Mouse (Mus musculus) G1E (cell line): ENCODE measurements around the gene Macrod2. TPM values are rescaled to one million over a fixed set of nuclear protein-coding genes. Genes with fewer than 3 reads are reported as not detected.

Experiments
- ATAC-seq: 2 replicates; pipeline ENCODE4 v1.8.0; 2016; ENCODE audit warnings: mild to moderate bottlenecking; ENCODE audit not compliant: insufficient number of reproducible peaks, poor library complexity, low FRiP score, severe bottlenecking; ENCODE audit errors: extremely low read depth
- DNase-seq: peaks from one replicate; pipeline ENCODE4 v3.0.0; 2012; ENCODE audit warnings: low spot score
- H3K27me3 ChIP-seq: 2 replicates; pipeline ENCODE4 v1.6.1; 2012; ENCODE audit warnings: mild to moderate bottlenecking, low read length, inconsistent platforms; ENCODE audit not compliant: insufficient read depth
- H3K36me3 ChIP-seq: replicated peaks from 2 replicates; pipeline ENCODE3; 2012; ENCODE audit warnings: mild to moderate bottlenecking, inconsistent platforms
- H3K4me1 ChIP-seq: 2 replicates; pipeline ENCODE4 v1.6.1; 2012; ENCODE audit warnings: low read depth, low read length, inconsistent platforms, mixed read lengths; ENCODE audit not compliant: insufficient read depth
- H3K4me3 ChIP-seq: 2 replicates; pipeline ENCODE4 v1.5.1; 2012; ENCODE audit warnings: low read depth, mild to moderate bottlenecking, inconsistent platforms, low read length, moderate library complexity, mixed read lengths
- H3K9me3 ChIP-seq: replicated peaks from 2 replicates; pipeline ENCODE4 v1.6.1; 2012; ENCODE audit warnings: inconsistent platforms
- CTCF ChIP-seq: IDR thresholded peaks from 2 replicates; pipeline ENCODE4 v1.5.1; 2012; ENCODE audit warnings: low read depth, low read length, inconsistent platforms, mixed read lengths
- GATA1 ChIP-seq: IDR thresholded peaks from 2 replicates; pipeline ENCODE4 v1.6.1; 2012; ENCODE audit warnings: borderline replicate concordance, low read length, inconsistent platforms, mixed read lengths
- GATA2 ChIP-seq: IDR thresholded peaks from 2 replicates; pipeline ENCODE4 v1.6.1; 2012; ENCODE audit warnings: low read depth, low read length, inconsistent platforms, borderline replicate concordance
- POLR2AphosphoS5 ChIP-seq: IDR thresholded peaks from 2 replicates; pipeline ENCODE4 v1.6.1; 2012; ENCODE audit warnings: low read depth, low read length, inconsistent platforms; ENCODE audit not compliant: insufficient replicate concordance
- TAL1 ChIP-seq: conservative IDR thresholded peaks from 2 replicates; pipeline ENCODE4 v1.6.1; 2012; ENCODE audit warnings: low read depth, low read length, inconsistent platforms, mixed read lengths
- polyA plus RNA-seq: library from polyadenylated mRNA; stranded (reverse); fragments of >175 nt; gene quantifications from 2 replicates; pipeline ENCODE4 v1.2.3, GENCODE M21; 2012
- total RNA-seq, 2 experiments: library from RNA; stranded (forward) in 1 of 2; stranded (reverse) in 1 of 2; fragments of 200-1000 nt in 1 of 2; fragments of >200 nt in 1 of 2; fragmentation: Nextera tagmentation in 1 of 2; gene quantifications; 2 replicates each; pipeline ENCODE4 v1.2.3; 2014 to 2017

Macrod2 gene
- total and polyA plus RNA-seq, 3 experiments = 0.38 TPM; not detected in 2

DNA sequence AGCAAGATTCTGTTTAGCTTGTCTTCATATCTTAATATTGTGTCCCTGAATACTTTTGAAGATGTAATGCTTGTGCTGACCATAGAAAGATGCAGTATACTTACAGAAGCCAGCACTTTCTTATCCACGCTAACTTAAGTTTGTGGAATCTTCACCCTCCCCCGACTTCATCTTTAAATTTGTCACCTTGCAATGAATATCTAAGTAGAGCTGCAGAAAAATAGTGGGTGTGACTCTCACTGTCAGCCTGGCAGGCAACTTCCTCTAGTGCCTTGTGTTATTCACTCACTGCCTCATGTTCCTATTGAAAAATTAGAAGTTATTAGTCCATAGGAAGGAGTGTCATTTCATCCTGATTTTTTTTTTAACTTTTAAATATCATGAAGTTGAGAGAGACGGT lies 139.5 kb downstream of the Macrod2 start:
- H3K27me3 ChIP-seq = no peaks in the 10 kb centered on the region
- no peaks in the 10 kb centered on the region for H3K36me3 ChIP-seq
- TF ChIP-seq GATA2 (no peak), CTCF (no peak), POLR2AphosphoS5 (no peak), TAL1 (no peak), GATA1 (no peak)
- ATAC-seq (no peak), DNase-seq (no peak)
- no peaks in the 10 kb centered on the region for H3K9me3 ChIP-seq
- no peaks in the 10 kb centered on the region for H3K4me1 ChIP-seq
- no peak overlapping the region for H3K4me3 ChIP-seq

DNA sequence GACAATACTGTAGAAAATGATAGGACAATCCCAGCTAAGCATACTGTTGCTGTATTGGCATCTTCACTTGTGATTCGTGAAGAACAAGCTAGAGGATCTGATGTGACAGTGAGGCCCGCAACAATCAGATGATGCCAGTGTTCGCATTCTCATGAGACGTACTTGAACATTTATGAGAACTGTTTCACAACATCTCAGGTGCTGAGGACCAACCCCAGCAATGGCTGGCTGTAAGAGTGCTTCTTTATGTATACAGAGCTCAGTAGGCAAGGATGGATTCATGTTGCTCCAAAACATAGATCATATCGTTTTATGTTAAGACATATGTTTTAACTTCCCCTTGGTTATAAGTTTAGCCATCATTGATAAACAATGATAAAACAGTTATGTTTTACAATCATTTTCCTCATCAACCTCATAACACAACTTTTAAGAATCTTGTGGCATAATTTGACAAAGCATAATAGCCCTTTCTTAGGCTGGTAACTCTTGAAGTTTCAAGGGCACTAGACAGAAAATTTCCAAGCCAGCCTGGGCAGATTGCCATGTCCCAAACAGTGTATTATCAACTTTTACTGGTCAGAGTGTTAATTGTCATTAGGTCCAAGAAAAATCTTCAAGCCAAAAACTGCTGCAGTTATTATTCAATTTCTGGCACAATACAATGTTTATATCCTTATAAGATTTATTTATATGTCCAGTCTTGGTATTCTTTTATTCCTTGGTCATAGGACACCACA lies 140.9 kb downstream of the Macrod2 start:
- TF ChIP-seq TAL1 (no peak), GATA1 (no peak), POLR2AphosphoS5 (no peak), GATA2 (no peak), CTCF (no peak)
- no peak for ATAC-seq
- H3K36me3 ChIP-seq = no peaks in the 10 kb centered on the region
- no peak overlapping the region for H3K4me3 ChIP-seq
- DNase-seq = no peak
- H3K9me3 ChIP-seq = no peaks in the 10 kb centered on the region
- H3K4me1 ChIP-seq = no peaks in the 10 kb centered on the region
- no peaks in the 10 kb centered on the region for H3K27me3 ChIP-seq

DNA sequence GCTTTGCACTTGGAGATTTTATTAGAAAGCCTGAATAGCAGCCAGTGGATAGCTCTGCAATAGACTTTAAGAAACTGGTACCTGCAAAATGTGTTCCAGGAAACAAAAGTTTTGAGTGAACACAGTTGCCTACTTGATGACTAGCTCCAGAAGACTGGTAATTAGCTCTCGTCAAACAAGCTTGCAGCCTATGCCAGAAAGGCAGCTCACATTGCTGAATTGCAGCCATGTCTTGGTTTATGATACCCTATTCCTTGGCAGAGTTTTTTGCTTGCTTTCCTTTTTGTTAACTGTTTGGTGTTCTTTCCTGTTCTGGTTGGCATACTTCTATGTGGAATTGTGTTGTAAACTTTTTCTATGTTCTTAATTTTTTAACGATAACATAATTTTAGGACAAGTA lies 154.2 kb downstream of the Macrod2 start:
- Histone ChIP-seq H3K9me3 (no peaks in the 10 kb centered on the region), H3K4me3 (no peak overlapping the region), H3K36me3 (no peaks in the 10 kb centered on the region), H3K4me1 (no peaks in the 10 kb centered on the region), H3K27me3 (no peaks in the 10 kb centered on the region)
- DNase-seq (no peak), ATAC-seq (no peak)
- no peak for TF ChIP-seq GATA1
- TF ChIP-seq GATA2 = no peak
- no peak for TF ChIP-seq POLR2AphosphoS5
- TF ChIP-seq CTCF = no peak
- TF ChIP-seq TAL1 = no peak

DNA sequence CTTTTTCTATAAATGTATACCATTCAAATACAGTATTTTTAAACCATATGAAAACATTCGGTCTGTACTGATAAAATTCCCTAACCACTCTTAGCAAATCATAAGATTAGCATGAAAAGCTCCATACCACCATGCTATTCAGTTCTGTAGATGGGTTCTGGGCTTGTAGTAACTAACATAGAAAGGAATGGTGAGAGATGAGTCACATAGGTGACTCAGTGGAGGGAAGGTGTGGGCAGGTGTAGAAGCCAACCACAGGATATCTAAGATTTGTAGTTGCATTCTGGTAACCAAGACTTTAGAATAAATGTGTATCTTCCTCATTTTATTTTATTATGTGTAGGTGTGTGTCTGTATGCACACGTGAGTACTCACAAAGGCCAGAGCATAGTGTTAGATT lies 166.3 kb downstream of the Macrod2 start:
- no peak for DNase-seq
- H3K36me3 ChIP-seq = no peaks in the 10 kb centered on the region
- H3K4me3 ChIP-seq = no peak overlapping the region
- no peaks in the 10 kb centered on the region for H3K9me3 ChIP-seq
- ATAC-seq = no peak
- no peaks in the 10 kb centered on the region for H3K4me1 ChIP-seq
- no peak for TF ChIP-seq GATA2
- no peaks in the 10 kb centered on the region for H3K27me3 ChIP-seq

DNA sequence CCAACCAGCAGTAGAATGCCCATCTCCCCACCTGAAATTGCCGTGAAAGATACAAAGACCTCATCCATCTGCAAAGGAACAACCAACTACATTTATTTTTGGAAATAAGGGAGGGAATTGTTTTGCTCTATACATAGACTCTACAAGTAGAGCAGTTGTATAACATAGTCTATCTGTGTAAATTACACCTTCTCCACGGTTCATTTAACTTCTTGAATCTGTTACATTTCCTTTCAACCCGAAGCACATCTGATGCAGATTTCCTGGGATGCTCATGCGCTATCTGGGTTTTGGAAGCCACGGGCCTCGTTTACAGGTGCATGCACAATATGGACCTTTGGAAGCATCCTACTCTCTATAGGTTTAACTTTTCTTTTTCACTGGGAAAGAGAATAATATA lies 175.8 kb downstream of the Macrod2 start:
- no peak for ATAC-seq
- H3K27me3 ChIP-seq = no peaks in the 10 kb centered on the region

DNA sequence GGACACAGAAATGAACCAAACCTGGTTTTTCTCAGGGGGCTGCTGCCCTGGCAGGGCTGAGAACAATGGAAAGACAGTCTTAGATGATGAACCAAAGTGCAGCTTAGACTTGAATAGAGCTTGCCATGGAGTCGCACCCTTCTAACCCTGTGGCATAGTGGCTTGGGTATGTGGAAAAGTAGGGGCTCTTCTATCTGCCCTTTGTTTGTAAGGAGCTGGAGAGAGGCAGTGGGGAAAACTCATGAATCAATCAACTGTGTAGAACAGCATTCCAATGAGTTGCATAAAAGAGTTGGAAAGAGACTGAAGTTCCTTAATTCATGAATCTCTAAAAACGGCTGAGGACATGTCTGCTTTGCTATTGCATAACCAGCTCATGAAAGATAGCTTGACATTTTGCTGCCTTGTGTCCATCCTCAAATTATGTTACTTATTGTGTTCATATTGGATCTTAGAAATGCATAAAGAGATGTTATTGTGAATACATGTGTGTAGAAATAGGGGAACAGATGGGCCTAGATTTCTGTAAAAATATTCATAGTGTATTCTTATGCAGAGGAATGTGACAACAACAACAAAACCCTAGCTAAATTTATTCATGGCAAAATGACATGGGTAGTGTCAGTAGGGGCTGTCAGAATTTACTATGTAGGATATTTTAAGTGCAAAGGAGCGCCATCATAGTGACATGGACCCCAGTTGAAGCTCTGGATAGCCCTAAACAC lies 197.6 kb downstream of the Macrod2 start:
- Histone ChIP-seq H3K4me3 (no peak overlapping the region), H3K36me3 (no peaks in the 10 kb centered on the region), H3K4me1 (no peaks in the 10 kb centered on the region), H3K9me3 (no peaks in the 10 kb centered on the region), H3K27me3 (no peaks in the 10 kb centered on the region)
- ATAC-seq = no peak
- no peak for DNase-seq
- TF ChIP-seq GATA2 = no peak
- no peak for TF ChIP-seq GATA1
- no peak for TF ChIP-seq CTCF
- TF ChIP-seq POLR2AphosphoS5 = no peak
- TF ChIP-seq TAL1 = no peak

More for the DNA sequence above, 175.8 kb downstream of the Macrod2 start:
- Histone ChIP-seq H3K9me3 (no peaks in the 10 kb centered on the region), H3K4me3 (no peak overlapping the region), H3K36me3 (no peaks in the 10 kb centered on the region), H3K4me1 (no peaks in the 10 kb centered on the region)
- DNase-seq = no peak
- no peak for TF ChIP-seq GATA1
- TF ChIP-seq TAL1 = no peak
